Mouse (Mus musculus) kidney, postnatal 4 days (tissue): ENCODE results near the gene 1700015F17Rik.

ENCODE experiments used
- DNase-seq, 2 experiments: peaks; one replicate each; pipeline ENCODE4 v3.0.0; 2021; ENCODE audit warnings: mixed read lengths in 2 of 2

The 1700015F17Rik gene

GRCm38 (mm10) chr5:5423081-5423480 lies 55.9 kb downstream of the 1700015F17Rik start:
- DNase-seq = no peak

DNA sequence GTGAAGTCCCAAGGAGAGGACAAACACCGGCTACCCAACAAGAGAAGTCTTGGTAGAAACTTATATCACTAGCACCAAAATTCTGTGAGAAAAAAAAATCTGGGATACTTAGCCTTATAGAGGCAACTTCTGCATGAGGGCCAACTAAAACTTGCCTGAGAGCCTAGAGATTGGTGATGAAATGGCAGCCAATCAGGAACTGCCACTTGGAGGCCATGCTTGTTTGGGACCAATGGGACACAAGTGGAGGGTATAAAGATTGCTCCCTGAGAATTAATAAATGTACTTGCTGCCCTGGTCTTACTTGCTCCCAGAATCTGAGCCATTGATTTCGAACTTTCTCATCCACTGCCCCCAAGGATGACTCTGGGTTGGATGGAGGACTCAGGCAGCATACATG lies 57.5 kb downstream of the 1700015F17Rik start:
- DNase-seq = no peak

DNA sequence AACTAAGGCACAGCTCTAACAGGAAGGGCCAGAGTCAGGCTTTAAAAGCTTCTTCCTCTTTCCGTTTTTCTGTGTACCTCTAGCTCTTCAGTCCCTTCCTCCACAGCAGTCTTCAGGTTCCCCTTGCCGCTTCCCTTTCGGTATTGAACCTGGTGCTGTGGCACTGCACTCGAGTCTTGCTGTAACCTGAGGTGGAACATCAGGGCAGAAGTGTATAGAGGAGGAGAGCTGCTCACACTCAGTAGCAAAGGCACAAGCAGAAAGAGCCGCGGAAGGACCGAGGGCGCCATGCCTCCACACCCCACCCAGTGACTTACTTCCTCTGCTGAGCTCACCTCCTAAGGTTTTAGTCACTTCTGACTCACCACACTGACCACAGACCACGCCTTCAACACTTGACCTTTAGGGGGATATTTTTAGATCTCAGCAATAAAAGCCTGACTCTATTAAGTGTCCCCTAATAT lies 58.9 kb downstream of the 1700015F17Rik start, which contains the start of gene Cdk14:
Gene Cdk14 (minus strand): TSS at position 321 of the 464 bp plus-strand sequence.
- peak in 1 of 2 experiments; percentile 2 for DNase-seq

DNA sequence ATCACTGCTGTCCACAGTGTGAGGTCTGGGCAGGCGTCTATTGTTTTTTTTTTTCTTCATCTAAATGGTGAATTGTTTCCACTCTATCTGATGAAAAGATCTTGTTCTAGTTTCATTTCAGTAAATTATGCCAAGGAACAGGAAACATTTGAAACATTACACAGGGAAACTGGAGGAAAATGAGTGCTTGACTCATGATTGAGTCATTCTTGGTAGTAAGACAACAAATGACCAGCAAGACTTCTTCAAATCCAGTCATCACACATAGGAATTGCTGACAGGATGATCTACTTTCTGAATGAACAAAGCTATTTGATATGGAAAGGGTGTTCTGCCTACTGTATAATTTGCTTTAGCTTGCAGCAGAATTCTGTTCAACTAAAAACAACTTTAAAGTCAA lies 59.7 kb downstream of the 1700015F17Rik start:
- no peak for DNase-seq

DNA sequence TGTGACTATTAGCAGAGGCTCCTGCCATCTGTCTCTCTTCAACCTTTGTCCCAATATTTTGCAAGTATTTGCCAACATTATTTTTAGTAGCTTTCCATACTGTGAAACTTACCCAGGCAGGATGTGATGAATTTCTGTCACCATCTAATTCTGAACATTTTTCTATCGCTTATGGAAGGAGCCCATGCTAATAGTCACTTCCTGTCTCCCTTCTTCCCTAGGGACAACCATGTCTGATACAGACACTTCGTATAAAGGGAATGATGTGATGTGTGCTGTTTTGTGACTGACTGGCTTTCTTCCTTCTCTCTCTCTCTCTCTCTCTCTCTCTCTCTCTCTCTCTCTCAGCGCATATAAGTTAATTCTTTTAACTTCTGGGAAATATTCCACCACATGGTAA lies 64.1 kb downstream of the 1700015F17Rik start:
- DNase-seq = no peak

DNA sequence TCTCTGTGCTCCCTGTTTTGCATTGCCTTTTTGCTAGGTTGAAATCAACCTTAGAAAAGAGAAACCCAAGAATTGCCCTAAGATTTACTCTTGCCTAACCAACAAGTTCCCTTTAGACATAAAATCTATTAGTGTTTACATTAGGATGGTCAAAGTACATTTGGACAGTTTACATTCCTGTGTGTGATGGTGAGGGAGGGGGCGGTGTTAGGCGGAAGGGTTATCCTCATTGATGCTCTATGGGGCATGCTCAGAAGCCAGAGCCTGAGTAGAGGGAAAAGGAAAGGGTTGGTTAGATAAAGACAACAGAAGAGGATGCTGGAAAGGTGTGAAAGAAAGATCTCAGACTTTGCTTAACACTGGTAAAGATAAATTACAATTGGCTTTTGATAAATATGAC lies 67.1 kb downstream of the 1700015F17Rik start:
- no peak for DNase-seq

DNA sequence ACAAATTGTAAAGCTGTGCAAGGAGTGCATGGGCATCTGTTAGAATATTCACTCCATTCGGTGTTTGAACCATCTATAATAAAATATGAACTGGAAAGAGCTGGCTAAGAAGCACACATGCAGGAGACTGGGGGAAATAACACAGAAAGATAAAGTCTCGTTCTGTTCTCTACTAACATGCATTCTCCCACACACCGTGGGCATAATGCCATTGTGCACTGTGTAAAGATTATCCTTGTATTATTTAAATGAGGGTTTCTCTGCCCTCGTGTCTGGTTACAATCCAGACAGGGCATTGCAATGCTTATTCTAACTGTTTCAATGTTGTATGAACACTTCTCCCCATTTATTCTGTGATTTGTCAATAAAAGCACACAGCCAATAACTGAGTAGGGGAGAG lies 77.0 kb downstream of the 1700015F17Rik start:
- DNase-seq = no peak

GRCm38 (mm10) chr5:5392786-5393185 lies 86.2 kb downstream of the 1700015F17Rik start:
- DNase-seq = no peak
